Mouse (Mus musculus) stomach, postnatal 0 days (tissue): Measurements from ENCODE around the gene Tas1r1.

Experiments
- CTCF ChIP-seq: IDR thresholded peaks from 2 replicates; pipeline ENCODE4 v1.5.1; 2016; ENCODE audit warnings: antibody characterized with exemption, low read depth, mild to moderate bottlenecking, moderate library complexity
- EP300 ChIP-seq: optimal IDR thresholded peaks from 2 replicates; pipeline ENCODE3; 2016; ENCODE audit warnings: antibody characterized with exemption

GRCm38 (mm10) chr4:152006137-152006536 lies 32.2 kb downstream of the Tas1r1 start:
- peak; percentile 57 for TF ChIP-seq CTCF
- TF ChIP-seq EP300, result no peak
